Mouse (Mus musculus) bone marrow, adult 2 months (tissue): ENCODE measurements around the gene Pcsk6.

ENCODE experiments used
- CTCF ChIP-seq: fragments of 200-500 bp; IDR thresholded peaks from 2 replicates; pipeline ENCODE4 v1.5.1; 2011; ENCODE audit warnings: low read length, control low read depth; ENCODE audit not compliant: control insufficient read depth, insufficient read depth
- POLR2A ChIP-seq: fragments of 200-500 bp; IDR thresholded peaks from 2 replicates; pipeline ENCODE4 v1.6.1; 2011; ENCODE audit warnings: low read depth, mild to moderate bottlenecking, control low read depth, low read length, borderline replicate concordance; ENCODE audit not compliant: control insufficient read depth

DNA sequence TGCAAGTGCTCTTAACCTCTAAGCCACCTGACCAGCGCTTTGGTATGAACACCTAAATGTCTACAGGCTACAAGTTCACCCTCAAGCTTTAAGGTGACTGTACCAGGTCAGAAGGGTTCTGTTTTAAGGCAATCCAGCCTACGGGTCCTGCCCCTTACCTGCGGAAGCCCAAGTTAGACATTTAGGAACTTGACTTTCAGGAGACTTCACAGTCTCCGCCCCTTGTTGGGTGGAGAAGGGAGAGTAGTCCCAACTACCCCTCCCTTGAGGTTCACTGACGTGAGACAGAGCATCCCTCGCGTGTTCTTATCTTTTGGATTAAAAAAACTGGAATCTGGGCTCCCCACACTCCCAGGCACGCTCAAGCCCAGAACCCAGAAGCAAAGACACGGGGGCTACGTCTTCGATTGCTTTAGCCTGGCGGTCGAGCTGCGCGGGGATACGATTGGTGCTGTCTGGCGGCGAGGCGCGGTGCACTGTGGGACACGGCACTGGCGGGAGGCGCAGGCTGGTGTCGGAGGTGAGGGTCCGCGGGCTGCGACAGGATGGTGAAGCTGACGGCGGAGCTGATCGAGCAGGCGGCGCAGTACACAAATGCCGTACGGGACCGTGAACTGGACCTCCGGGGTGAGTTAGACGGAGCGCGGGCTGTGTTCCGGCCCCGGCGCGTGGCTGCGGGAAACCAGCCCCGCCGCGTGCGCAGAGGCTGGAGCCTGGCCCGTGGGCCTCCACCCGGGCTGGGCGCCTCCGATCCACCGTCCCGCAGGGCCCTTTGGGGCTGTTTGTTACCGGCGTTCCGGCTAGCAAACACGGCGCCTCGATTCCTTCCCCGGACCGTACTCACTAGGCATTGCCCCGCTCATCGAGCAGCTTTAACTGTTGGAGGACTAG lies 198.8 kb downstream of the Pcsk6 start:
- TF ChIP-seq CTCF, result no peak
- peak; percentile 89; the same call in 1 of the 2 replicates for TF ChIP-seq POLR2A
